Mouse (Mus musculus) lung, adult 10 weeks (tissue): ENCODE data around the gene 4930447F04Rik. TPM values are rescaled to one million over a fixed set of nuclear protein-coding genes. Genes with fewer than 3 reads are reported as not detected.

ENCODE experiments used
- polyA plus RNA-seq: library from polyadenylated mRNA; stranded (reverse); fragments of 350-450 nt; fragmentation: Illumina TruSeq; extraction: RNeasy Lipid Tissue Mini Kit (QIAGEN cat#74804); gene quantifications from one replicate; pipeline ENCODE4 v1.2.3, GENCODE M21; 2014; ENCODE audit warnings: low read depth, low replicate concordance; ENCODE audit not compliant: insufficient read depth

Gene 4930447F04Rik
- not detected for polyA plus RNA-seq

DNA sequence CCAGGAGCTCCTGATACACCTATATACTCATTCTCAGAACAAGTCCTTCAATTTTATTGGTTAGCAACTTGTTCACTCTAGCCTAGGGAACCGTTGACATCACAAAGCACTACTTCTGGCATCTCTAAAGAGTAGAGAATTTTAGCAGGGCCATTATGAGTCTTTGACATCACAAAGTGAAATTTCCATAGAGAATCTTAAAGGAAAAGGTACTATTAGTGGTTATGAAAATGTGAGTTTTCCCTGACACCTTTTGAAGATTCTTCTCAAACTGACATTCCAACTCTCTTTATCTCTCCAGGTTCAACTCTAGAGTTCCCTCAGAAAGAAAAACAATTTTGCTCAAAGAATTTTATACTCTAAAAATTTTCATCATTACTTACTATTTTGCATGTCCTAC, at the start of gene 4930447F04Rik:
Gene 4930447F04Rik, minus strand, starts transcription at position 101 of the 400 bp plus-strand sequence.

